Mouse (Mus musculus) megakaryocyte, embryonic 14.5 days (primary cell): ENCODE measurements around the gene Prex1. TPM values are rescaled to one million over a fixed set of nuclear protein-coding genes. Genes with fewer than 3 reads are reported as not detected.

Experiments used
- H3K27me3 ChIP-seq: replicated peaks from 2 replicates; pipeline ENCODE3; 2012; ENCODE audit warnings: inconsistent platforms
- H3K36me3 ChIP-seq: replicated peaks from 2 replicates; pipeline ENCODE3; 2012; ENCODE audit warnings: low read length, inconsistent platforms, mixed read lengths
- H3K4me1 ChIP-seq: 2 replicates; pipeline ENCODE4 v1.6.1; 2012; ENCODE audit warnings: inconsistent platforms
- H3K4me3 ChIP-seq: replicated peaks from 2 replicates; pipeline ENCODE3; 2012; ENCODE audit warnings: moderate library complexity, mild to moderate bottlenecking, inconsistent platforms
- H3K9me3 ChIP-seq: 2 replicates; pipeline ENCODE4 v1.6.1; 2012; ENCODE audit warnings: inconsistent platforms
- FLI1 ChIP-seq: IDR thresholded peaks from 2 replicates; pipeline ENCODE4 v1.6.1; 2012; ENCODE audit warnings: low read length, inconsistent platforms, mixed read lengths
- GATA1 ChIP-seq: IDR thresholded peaks from 3 replicates; pipeline ENCODE4 v1.6.1; 2012; ENCODE audit warnings: mixed read lengths, low read length, inconsistent platforms, borderline replicate concordance
- polyA plus RNA-seq: library from polyadenylated mRNA; stranded (reverse); fragments of >175 nt; gene quantifications from 2 replicates; pipeline ENCODE4 v1.2.3, GENCODE M21; 2012; ENCODE audit warnings: low replicate concordance; ENCODE audit not compliant: insufficient read depth

Gene Prex1
- polyA plus RNA-seq, 1 experiment: 14.4 TPM

DNA sequence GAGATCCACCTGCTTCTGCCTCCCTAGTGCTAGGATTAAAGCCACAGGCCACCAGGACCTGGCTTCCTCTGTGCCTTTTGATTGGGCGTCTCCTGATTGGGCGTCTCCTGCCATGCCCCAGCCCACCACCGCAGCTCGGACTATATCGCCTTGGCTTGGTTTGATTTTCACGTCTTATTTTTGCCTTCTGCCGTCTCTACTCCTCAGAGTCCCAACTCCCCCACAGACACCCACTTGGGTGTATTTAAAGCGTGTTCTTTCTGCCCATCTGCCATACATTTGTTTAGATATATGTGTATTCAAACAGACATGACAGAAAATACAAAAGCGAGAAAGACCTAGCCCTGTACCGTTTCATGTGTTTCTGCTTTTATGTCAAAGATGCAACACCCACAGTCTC lies 14.2 kb upstream of the Prex1 start:
- TF ChIP-seq GATA1: no peak
- no peak for TF ChIP-seq FLI1
- no peaks in the 10 kb centered on the region for H3K36me3 ChIP-seq
- H3K9me3 ChIP-seq: no peaks in the 10 kb centered on the region
- H3K4me3 ChIP-seq: no peak overlapping the region
- H3K27me3 ChIP-seq: peaks cover 42% of the 10 kb centered on the region
- H3K4me1 ChIP-seq: peaks cover 28% of the 10 kb centered on the region

- no peaks in the 10 kb centered on the region for H3K9me3 ChIP-seq
Observed at GRCm38 (mm10) chr2:166726891-166727290, 13.3 kb upstream of the Prex1 start.

GRCm38 (mm10) chr2:166720416-166720815 lies 6.8 kb upstream of the Prex1 start:
- H3K36me3 ChIP-seq: no peaks in the 10 kb centered on the region
- peaks cover 17% of the 10 kb centered on the region for H3K4me1 ChIP-seq
- TF ChIP-seq FLI1 (no peak), GATA1 (no peak)
- no peak overlapping the region for H3K4me3 ChIP-seq
- peaks cover 25% of the 10 kb centered on the region for H3K9me3 ChIP-seq
- H3K27me3 ChIP-seq: peaks cover 63% of the 10 kb centered on the region

More at GRCm38 (mm10) chr2:166726891-166727290, 13.3 kb upstream of the Prex1 start:
- TF ChIP-seq FLI1 (no peak), GATA1 (no peak)
- Histone ChIP-seq H3K36me3 (no peaks in the 10 kb centered on the region), H3K27me3 (peaks cover 45% of the 10 kb centered on the region), H3K4me1 (peaks cover 28% of the 10 kb centered on the region), H3K4me3 (no peak overlapping the region)

DNA sequence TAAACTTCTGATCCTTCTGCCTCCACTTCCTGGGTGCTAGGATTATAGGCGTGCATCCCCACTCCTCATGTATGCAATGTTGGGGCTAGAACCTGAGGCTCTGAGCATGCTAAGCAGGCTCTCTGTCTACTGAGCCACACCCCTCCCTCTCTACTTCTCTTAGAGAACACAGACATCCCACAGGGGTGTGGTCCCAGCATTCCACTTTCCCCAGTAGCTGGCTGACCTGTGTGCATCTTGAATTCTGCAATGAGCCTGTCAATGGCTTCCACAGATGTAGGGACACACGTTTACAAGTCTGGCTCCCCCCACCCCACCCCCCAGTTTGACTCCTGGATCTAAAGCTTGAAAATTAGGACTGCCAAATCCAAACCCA lies 6.3 kb upstream of the Prex1 start:
- Histone ChIP-seq H3K9me3 (peaks cover 25% of the 10 kb centered on the region), H3K27me3 (peaks cover 63% of the 10 kb centered on the region)
- TF ChIP-seq FLI1 (no peak), GATA1 (no peak)

DNA sequence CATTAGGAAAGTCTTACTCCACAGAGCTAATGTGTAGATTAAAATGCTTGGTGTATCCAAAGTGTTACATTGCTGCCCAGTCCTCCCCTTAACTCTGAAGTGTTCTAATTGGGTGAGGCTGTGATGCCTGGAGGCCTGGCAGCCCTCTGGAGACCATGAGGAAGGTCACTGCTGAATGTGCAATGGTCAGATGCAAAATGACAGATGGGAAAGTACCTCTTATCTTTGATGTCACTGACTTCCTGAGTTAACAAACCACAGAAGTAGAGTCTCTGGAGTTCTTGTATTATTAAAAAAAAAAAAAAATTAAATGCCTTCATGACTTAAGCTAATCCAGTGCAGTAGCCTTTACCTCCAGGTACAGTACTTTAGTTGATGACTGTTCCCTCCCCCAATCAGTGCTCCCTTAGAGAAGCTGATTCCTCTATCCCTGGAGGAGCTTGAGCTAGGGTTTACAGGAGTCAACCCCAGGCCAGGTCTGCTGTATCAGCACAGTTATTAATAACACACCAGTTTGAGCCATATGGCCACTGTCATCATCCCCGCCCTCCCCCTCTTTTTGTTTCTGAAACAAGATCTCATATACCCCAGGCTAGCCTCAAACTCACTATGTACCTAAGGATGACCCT lies 5.8 kb upstream of the Prex1 start:
- Histone ChIP-seq H3K4me1 (peaks cover 23% of the 10 kb centered on the region), H3K36me3 (no peaks in the 10 kb centered on the region), H3K9me3 (peaks cover 25% of the 10 kb centered on the region), H3K27me3 (peaks cover 67% of the 10 kb centered on the region), H3K4me3 (no peak overlapping the region)
- TF ChIP-seq GATA1 (no peak), FLI1 (no peak)

More for the DNA sequence above, 6.3 kb upstream of the Prex1 start:
- Histone ChIP-seq H3K36me3 (no peaks in the 10 kb centered on the region), H3K4me1 (peaks cover 18% of the 10 kb centered on the region), H3K4me3 (no peak overlapping the region)

- H3K9me3 ChIP-seq: peaks cover 25% of the 10 kb centered on the region
- H3K4me1 ChIP-seq: peaks cover 53% of the 10 kb centered on the region
- H3K36me3 ChIP-seq: no peaks in the 10 kb centered on the region
- H3K27me3 ChIP-seq: peaks cover 56% of the 10 kb centered on the region
- no peak overlapping the region for H3K4me3 ChIP-seq
- TF ChIP-seq GATA1: no peak
- no peak for TF ChIP-seq FLI1
Observed at GRCm38 (mm10) chr2:166716067-166716466, 2.4 kb upstream of the Prex1 start.

DNA sequence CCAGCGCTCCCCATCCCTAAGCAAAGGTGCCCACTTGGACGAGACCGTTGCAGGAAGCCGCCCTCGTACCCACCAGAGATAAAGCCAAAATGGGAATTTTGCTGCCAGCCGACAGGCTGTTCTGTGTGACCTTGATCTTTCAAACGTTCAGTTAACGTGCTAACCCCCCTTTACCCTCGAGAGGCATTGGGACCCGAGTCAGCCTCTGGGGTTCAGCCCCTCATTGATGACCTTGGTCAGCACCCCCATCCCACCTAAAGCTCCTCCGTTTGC lies 731 bp upstream of the Prex1 start:
- TF ChIP-seq FLI1: no peak
- Histone ChIP-seq H3K27me3 (peaks cover 55% of the 10 kb centered on the region), H3K4me3 (peak overlapping the region; percentile 95), H3K9me3 (peaks cover 25% of the 10 kb centered on the region), H3K4me1 (peaks cover 62% of the 10 kb centered on the region), H3K36me3 (no peaks in the 10 kb centered on the region)

DNA sequence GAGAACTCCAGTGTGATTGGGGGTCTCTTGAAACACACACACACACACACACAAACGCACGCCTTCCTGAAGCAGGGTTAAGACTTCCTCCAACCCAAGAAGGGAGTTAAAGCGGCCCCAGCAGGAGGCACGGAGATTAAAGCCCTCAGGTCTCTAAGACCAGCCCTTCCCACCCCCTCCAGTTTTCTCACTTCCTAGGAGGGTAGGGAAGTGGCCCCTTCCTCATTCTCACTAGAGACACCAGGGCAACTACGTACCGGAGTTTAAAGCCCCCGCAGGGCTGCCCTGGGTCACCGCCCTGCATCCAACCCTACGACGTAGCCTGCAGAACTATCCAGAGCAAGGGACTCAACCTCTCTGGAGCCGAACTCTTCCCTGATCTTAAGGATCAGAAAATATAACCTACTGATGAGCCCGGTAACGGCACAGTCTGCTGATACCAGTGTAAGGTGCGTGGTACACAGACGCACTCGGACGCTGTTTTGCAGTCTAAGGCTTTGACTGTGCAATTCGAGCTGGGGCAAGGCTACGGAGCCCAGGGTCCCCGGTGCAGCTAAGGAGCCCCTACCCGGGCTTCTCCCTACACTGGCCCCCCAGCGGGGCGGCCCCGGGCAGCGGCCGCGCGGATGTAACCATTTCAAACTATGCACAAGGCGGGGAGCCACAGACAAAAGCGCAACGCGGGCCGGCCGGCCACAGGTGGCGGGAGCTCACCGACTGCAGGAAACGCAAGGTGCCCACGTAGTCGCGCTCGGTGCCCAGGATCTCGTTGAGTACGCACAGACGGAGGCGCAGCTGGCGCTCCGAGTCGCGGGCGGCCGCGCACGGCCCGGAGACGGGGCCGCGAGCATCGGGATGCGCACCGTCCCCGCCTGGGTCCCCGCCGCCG lies 587 bp downstream of the Prex1 start:
- H3K4me1 ChIP-seq: peaks cover 67% of the 10 kb centered on the region
- peak overlapping the region; percentile 95 for H3K4me3 ChIP-seq
- TF ChIP-seq FLI1: no peak
- TF ChIP-seq GATA1: no peak
- peaks cover 57% of the 10 kb centered on the region for H3K27me3 ChIP-seq
- peaks cover 7% of the 10 kb centered on the region for H3K36me3 ChIP-seq
- peaks cover 22% of the 10 kb centered on the region for H3K9me3 ChIP-seq

DNA sequence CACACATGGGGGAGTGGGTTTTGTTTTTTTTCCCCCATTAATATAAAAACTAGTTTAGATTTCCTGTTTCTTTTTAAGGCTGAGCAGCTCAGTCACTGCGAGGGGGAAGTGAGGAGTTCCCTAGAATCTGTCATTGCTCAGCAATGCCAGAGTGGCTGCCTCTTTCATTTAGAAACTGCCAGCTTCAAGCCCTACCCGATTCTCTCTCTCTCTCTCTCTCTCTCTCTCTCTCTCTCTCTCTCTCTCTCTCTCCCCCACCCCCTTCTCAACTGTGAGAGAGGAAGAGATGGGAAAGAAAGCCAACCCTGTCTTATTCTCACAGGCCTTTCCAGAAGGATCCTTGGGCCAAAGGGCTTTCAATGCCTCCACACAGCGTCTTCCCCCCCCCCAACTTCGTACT lies 1.3 kb downstream of the Prex1 start:
- TF ChIP-seq GATA1 (no peak), FLI1 (no peak)
- H3K9me3 ChIP-seq: peaks cover 16% of the 10 kb centered on the region
- H3K36me3 ChIP-seq: peaks cover 9% of the 10 kb centered on the region
- peaks cover 72% of the 10 kb centered on the region for H3K4me1 ChIP-seq
- peak overlapping the region; percentile 95 for H3K4me3 ChIP-seq
- peaks cover 54% of the 10 kb centered on the region for H3K27me3 ChIP-seq

DNA sequence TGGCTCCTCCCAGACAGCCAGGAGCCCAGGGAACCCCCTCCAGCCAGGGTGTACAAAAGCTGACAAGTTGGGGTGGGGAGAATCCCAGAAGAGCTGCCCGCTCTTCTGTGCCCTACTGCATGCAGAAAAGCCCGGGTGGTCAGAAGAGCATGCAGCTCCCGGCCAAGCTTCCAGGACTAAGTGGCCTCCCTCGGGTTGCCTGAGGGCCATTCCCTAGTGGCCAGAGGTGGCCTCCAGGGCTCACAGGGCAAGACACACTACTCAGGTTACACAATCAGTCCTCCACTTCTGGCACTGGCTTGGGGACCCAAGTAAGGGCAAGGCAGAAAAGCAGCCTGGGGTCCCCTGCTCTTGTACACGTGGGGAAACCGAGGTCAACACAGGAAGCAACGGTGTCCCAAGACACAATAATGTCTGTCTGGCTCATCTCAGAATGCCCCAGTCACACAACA lies 1.9 kb downstream of the Prex1 start:
- peaks cover 9% of the 10 kb centered on the region for H3K36me3 ChIP-seq
- TF ChIP-seq GATA1: no peak
- TF ChIP-seq FLI1: no peak
- peak overlapping the region; percentile 95 for H3K4me3 ChIP-seq
- peaks cover 55% of the 10 kb centered on the region for H3K27me3 ChIP-seq
- peaks cover 77% of the 10 kb centered on the region for H3K4me1 ChIP-seq
- peaks cover 10% of the 10 kb centered on the region for H3K9me3 ChIP-seq
